Mouse (Mus musculus): ENCODE measurements around the gene Gm20481. TPM values are rescaled to one million over a fixed set of nuclear protein-coding genes. Genes with fewer than 3 reads are reported as not detected.
"Not testable (repeated sequence)": the region's sequence is repeated elsewhere in the genome, so short reads cannot be mapped to it uniquely, and the experiment has no call there.

Gm20481 gene
- polyA plus RNA-seq, 1 experiment from 2014 or later, result 0.36 TPM

DNA sequence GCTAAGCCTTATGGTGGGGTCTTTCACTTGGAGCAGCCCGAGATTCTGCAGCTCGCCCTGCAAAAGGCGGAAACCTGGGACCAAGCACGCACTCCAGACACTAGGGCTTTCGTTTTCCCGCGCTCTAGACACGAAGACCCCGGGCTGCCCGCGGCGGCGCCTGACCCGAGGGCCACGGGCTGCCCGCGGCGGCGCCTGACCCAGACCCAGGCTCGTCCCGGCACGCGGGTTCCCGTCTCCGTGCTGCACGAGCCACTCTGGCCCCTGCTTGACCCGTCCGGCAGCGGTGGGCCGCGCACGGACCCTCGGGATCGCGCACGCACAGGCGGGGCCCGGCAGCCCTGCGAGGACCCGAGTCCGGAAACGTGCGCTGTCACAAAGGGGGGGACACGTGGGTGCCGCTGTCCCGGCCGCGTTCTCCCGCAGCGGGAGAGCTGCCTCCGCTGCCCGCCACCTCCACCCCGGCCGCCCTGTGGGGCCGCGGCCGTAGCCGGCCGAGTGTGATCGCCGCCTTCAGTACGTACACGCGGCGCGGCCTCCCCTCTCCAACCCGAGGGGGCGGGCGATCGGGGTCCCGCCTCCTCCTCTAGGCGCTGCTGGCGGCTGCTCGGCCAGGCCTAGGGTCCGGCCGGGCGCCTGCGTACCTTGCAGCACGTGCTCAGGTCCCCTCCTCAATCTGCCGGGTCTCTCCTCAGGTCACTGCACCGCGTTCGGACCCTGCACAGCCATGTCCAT lies 31.2 kb downstream of the Gm20481 start, which contains the start of gene Vars:
Gene Vars (plus strand): TSS at position 271 of the 735 bp plus-strand sequence.
- Histone ChIP-seq H3K4me3 (ENCODE audit: low read depth, low read length) (peak within 1 kb of the TSS; percentile 70), H3K9me3 (ENCODE audit: control insufficient read depth, low read length) (no peaks in the 10 kb centered on the region), H3K27me3 (ENCODE audit: control insufficient read depth, insufficient read depth, low read length) (no peaks in the 10 kb centered on the region), H3K27ac (replicated peaks; ENCODE audit: low read depth, low read length) (peak within 1 kb of the TSS; percentile 94), H3K36me3 (ENCODE audit: control insufficient read depth, insufficient read depth, low read length) (peaks cover 25% of the 10 kb centered on the region), H3K4me2 (ENCODE audit: low read depth, severe bottlenecking) (peak within 1 kb of the TSS; percentile 82), H3K4me1 (ENCODE audit: control insufficient read depth, insufficient read depth, low read length) (peaks cover 16% of the 10 kb centered on the region), H3K9ac (ENCODE audit: low read length) (peak within 1 kb of the TSS; percentile 91)
- WGBS, result under 1% methylated on average over 68 of the region's 83 CpGs
- DNase-seq (ENCODE audit: low spot score) (peak; percentile 97), ATAC-seq (ENCODE audit: insufficient number of reproducible peaks, low FRiP score, low TSS enrichment, low read depth) (peak; percentile 90)

- Histone ChIP-seq H3K4me2 (ENCODE audit: low read depth, severe bottlenecking) (peak overlapping the region; percentile 82), H3K4me3 (ENCODE audit: low read depth, low read length) (peak overlapping the region; percentile 70), H3K36me3 (ENCODE audit: control insufficient read depth, insufficient read depth, low read length) (peaks cover 28% of the 10 kb centered on the region), H3K4me1 (ENCODE audit: control insufficient read depth, insufficient read depth, low read length) (peaks cover 16% of the 10 kb centered on the region), H3K27ac (replicated peaks; ENCODE audit: low read depth, low read length) (peak overlapping the region; percentile 94), H3K27me3 (ENCODE audit: control insufficient read depth, insufficient read depth, low read length) (no peaks in the 10 kb centered on the region), H3K9me3 (ENCODE audit: control insufficient read depth, low read length) (no peaks in the 10 kb centered on the region), H3K9ac (ENCODE audit: low read length) (peak overlapping the region; percentile 91)
- WGBS, result under 1% methylated on average over 34 of the region's 35 CpGs
- ATAC-seq (ENCODE audit: insufficient number of reproducible peaks, low FRiP score, low TSS enrichment, low read depth), result peak; percentile 1; the same call in 1 of the 2 replicates
- peak; percentile 41 for DNase-seq (ENCODE audit: low spot score)
Measured at GRCm38 (mm10) chr17:35001452-35002152, 31.9 kb downstream of the Gm20481 start.

DNA sequence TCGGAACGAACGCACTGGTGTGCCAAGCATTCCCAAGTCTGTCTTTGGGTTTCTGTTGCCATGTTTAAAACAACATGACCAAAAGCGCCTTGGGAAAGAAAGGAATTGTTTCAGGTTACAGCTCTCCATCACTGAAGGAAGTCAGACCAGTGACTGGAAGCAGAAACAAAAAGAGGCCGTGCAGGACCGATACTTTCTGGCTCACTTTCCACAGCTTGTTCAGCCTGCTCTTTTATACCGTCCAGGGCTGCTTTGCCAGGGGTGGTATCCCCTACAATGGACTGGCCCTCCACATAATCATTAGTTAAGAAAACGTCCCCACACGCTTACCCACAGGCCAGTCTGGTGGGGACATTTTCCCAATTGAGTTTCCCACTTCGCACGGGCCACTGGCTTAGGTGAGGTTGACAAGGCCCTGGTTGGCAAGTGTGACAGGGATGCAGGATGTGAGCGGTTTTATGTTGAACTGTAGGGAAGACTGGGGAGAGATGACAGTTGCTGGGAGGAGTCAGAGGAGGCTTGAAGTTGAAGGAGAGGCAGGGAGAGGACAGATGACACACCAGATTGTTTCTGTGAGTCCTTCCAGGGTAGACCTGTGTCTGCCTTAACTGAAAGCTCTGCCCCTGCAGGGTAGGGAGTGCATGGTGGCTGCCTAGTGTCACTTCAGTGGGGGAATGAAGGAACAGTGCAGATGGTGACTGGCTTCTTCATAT lies 32.6 kb downstream of the Gm20481 start:
- peaks cover 16% of the 10 kb centered on the region for H3K4me1 ChIP-seq (ENCODE audit: control insufficient read depth, insufficient read depth, low read length)
- peak overlapping the region; percentile 70 for H3K4me3 ChIP-seq (ENCODE audit: low read depth, low read length)
- no peaks in the 10 kb centered on the region for H3K9me3 ChIP-seq (ENCODE audit: control insufficient read depth, low read length)
- peak overlapping the region; percentile 91 for H3K9ac ChIP-seq (ENCODE audit: low read length)
- H3K27me3 ChIP-seq (ENCODE audit: control insufficient read depth, insufficient read depth, low read length), result no peaks in the 10 kb centered on the region
- ATAC-seq (ENCODE audit: insufficient number of reproducible peaks, low FRiP score, low TSS enrichment, low read depth) (no peak), DNase-seq (ENCODE audit: low spot score) (no peak)
- H3K4me2 ChIP-seq (ENCODE audit: low read depth, severe bottlenecking), result peak overlapping the region; percentile 82
- H3K36me3 ChIP-seq (ENCODE audit: control insufficient read depth, insufficient read depth, low read length), result peaks cover 28% of the 10 kb centered on the region
- peak overlapping the region; percentile 94; the same call in 1 of the 2 replicates for H3K27ac ChIP-seq (replicated peaks; ENCODE audit: low read depth, low read length)
- WGBS, result 13% methylated on average over 12 of the region's 12 CpGs

DNA sequence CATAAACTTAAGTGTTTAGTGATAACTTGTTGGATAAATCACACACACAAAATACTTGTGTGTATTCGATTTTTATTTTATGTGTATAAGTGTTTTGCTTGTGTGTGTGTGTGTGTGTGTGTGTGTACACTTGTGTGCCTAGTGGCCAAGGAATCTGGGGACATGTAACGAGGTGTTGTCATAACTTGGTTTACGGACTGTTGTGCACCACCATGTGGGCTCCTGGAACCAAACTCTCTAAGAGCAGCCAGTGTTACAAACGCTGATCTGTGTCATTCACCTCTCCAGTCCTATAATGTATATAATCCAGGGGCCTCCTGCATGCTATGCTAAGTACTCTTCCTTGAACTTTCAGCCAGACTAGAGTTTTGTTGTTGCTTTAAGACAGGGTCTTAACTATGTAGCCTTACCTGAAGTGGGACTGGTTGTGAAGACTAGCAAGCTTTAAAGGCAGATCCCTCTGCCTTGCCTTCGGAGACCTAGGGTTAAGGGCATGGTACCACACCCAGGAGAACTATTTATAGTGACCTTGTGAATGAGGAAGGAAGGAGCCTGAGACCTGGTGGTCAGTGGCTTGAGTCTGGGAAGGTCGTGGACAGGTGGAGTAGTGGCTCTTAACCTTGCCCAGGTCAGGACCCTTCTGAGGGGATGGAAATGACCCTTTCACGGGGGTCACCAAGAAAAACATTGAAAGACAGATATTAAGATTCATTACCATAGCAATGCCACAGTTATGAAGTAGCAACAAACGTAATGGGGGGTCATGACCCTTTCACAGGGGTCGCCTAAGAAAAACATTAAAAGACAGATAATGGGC lies 33.5 kb downstream of the Gm20481 start:
- H3K9me3 ChIP-seq (ENCODE audit: control insufficient read depth, low read length), result no peaks in the 10 kb centered on the region
- peak overlapping the region; percentile 82; the same call in 1 of the 2 replicates for H3K4me2 ChIP-seq (ENCODE audit: low read depth, severe bottlenecking)
- H3K4me1 ChIP-seq (ENCODE audit: control insufficient read depth, insufficient read depth, low read length), result peaks cover 16% of the 10 kb centered on the region
- H3K9ac ChIP-seq (ENCODE audit: low read length), result peak overlapping the region; percentile 91; the same call in 1 of the 2 replicates
- H3K27me3 ChIP-seq (ENCODE audit: control insufficient read depth, insufficient read depth, low read length), result no peaks in the 10 kb centered on the region
- no peak for DNase-seq (ENCODE audit: low spot score)
- ATAC-seq (ENCODE audit: insufficient number of reproducible peaks, low FRiP score, low TSS enrichment, low read depth), result no peak
- peak overlapping the region; percentile 70 for H3K4me3 ChIP-seq (ENCODE audit: low read depth, low read length)
- peaks cover 26% of the 10 kb centered on the region for H3K36me3 ChIP-seq (ENCODE audit: control insufficient read depth, insufficient read depth, low read length)
- no peak overlapping the region for H3K27ac ChIP-seq (replicated peaks; ENCODE audit: low read depth, low read length)
- WGBS, result 67% methylated on average over 9 of the region's 9 CpGs

GRCm38 (mm10) chr17:35004075-35004717 lies 34.5 kb downstream of the Gm20481 start:
- H3K27ac ChIP-seq (replicated peaks; ENCODE audit: low read depth, low read length), result no peak overlapping the region
- ATAC-seq (ENCODE audit: insufficient number of reproducible peaks, low FRiP score, low TSS enrichment, low read depth) (no peak), DNase-seq (ENCODE audit: low spot score) (no peak)
- peaks cover 16% of the 10 kb centered on the region for H3K4me1 ChIP-seq (ENCODE audit: control insufficient read depth, insufficient read depth, low read length)
- H3K36me3 ChIP-seq (ENCODE audit: control insufficient read depth, insufficient read depth, low read length), result peaks cover 24% of the 10 kb centered on the region
- no peak overlapping the region for H3K9ac ChIP-seq (ENCODE audit: low read length)
- H3K27me3 ChIP-seq (ENCODE audit: control insufficient read depth, insufficient read depth, low read length), result no peaks in the 10 kb centered on the region
- H3K4me2 ChIP-seq (ENCODE audit: low read depth, severe bottlenecking), result no peak overlapping the region
- H3K4me3 ChIP-seq (ENCODE audit: low read depth, low read length), result no peak overlapping the region
- H3K9me3 ChIP-seq (ENCODE audit: control insufficient read depth, low read length), result no peaks in the 10 kb centered on the region
- 93% methylated on average over 17 of the region's 17 CpGs for WGBS

DNA sequence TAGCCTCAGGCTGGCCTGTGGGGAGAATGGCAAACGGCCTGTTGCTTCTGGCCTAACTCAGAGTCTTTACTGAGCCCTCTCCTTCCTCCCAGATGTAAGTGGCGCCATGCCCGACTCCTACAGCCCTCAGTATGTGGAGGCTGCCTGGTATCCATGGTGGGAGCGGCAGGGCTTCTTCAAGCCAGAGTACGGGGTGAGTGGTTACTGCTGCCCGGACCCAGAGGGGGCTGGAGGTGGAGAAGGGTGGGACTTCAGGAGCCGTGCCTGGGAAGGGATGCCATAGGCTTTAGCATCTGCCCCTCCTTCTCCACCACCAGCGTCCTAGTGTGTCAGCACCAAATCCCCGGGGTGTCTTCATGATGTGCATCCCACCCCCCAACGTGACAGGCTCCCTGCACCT lies 35.4 kb downstream of the Gm20481 start:
- Histone ChIP-seq H3K4me1 (ENCODE audit: control insufficient read depth, insufficient read depth, low read length) (peaks cover 14% of the 10 kb centered on the region), H3K4me3 (ENCODE audit: low read depth, low read length) (no peak overlapping the region), H3K36me3 (ENCODE audit: control insufficient read depth, insufficient read depth, low read length) (peaks cover 27% of the 10 kb centered on the region), H3K27ac (replicated peaks; ENCODE audit: low read depth, low read length) (no peak overlapping the region), H3K9ac (ENCODE audit: low read length) (no peak overlapping the region), H3K27me3 (ENCODE audit: control insufficient read depth, insufficient read depth, low read length) (no peaks in the 10 kb centered on the region), H3K9me3 (ENCODE audit: control insufficient read depth, low read length) (no peaks in the 10 kb centered on the region), H3K4me2 (ENCODE audit: low read depth, severe bottlenecking) (no peak overlapping the region)
- 93% methylated on average over 10 of the region's 10 CpGs for WGBS
- ATAC-seq (ENCODE audit: insufficient number of reproducible peaks, low FRiP score, low TSS enrichment, low read depth) (no peak), DNase-seq (ENCODE audit: low spot score) (no peak)

GRCm38 (mm10) chr17:35005902-35006301 lies 36.2 kb downstream of the Gm20481 start:
- not testable (repeated sequence) for H3K27ac ChIP-seq (replicated peaks; ENCODE audit: low read depth, low read length); H3K9me3 ChIP-seq (ENCODE audit: control insufficient read depth, low read length); H3K4me2 ChIP-seq (ENCODE audit: low read depth, severe bottlenecking); ATAC-seq (ENCODE audit: insufficient number of reproducible peaks, low FRiP score, low TSS enrichment, low read depth); H3K4me3 ChIP-seq (ENCODE audit: low read depth, low read length); H3K27me3 ChIP-seq (ENCODE audit: control insufficient read depth, insufficient read depth, low read length); DNase-seq (ENCODE audit: low spot score); H3K9ac ChIP-seq (ENCODE audit: low read length)
- Histone ChIP-seq H3K4me1 (ENCODE audit: control insufficient read depth, insufficient read depth, low read length) (peaks cover 14% of the 10 kb centered on the region), H3K36me3 (ENCODE audit: control insufficient read depth, insufficient read depth, low read length) (peaks cover 33% of the 10 kb centered on the region)
- WGBS, result 94% methylated on average over 4 of the region's 5 CpGs

All from limb, embryonic 11.5 days (tissue).